Mouse (Mus musculus) yolk sac, embryonic 10.5 days (tissue): ENCODE data around the gene Oxgr1.

Experiments
- DNase-seq: peaks from one replicate; pipeline ENCODE4 v3.0.0-alpha.2; 2017; ENCODE audit warnings: low spot score

The Oxgr1 gene

GRCm38 (mm10) chr14:119980698-119981235 lies 61.5 kb downstream of the Oxgr1 start:
- no peak for DNase-seq
